Mouse (Mus musculus): Measurements from ENCODE around the gene Xrn2.
A peak's percentile ranks its signal among the peaks of the same experiment; 100 is the strongest.

Xrn2 gene

DNA sequence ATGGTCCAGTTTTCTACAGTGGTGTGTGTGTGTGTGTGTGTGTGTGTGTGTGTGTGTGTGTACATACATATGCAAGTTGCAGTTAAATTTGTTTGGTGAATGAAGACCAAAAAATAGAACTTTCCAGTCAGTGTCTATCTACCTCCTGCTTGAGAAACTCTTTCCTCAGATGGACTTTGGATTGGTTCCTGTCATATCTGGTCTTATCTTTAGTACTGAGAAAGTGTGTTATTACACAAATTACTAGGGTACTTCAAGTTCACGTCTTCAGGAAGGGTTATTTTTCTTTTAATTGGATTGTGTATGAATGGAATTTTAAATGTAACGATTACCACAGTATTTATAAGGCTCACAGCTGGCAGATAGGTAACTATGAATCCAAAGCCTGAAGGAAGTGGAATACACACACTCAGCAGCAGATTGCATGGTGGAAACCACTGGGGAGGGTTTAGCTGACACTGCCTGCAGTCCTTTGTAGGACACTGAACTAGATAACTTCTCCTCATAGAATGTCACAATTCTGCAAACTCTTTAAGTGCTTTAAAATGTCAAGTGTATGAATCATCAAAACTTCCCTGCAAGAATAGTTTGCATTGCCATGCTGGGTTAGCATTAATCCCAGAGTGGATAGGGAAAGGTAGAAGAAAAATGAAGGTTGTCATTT is 40.6 kb downstream of the Xrn2 start:
- DNase-seq (ENCODE audit: low spot score) = no peak

DNA sequence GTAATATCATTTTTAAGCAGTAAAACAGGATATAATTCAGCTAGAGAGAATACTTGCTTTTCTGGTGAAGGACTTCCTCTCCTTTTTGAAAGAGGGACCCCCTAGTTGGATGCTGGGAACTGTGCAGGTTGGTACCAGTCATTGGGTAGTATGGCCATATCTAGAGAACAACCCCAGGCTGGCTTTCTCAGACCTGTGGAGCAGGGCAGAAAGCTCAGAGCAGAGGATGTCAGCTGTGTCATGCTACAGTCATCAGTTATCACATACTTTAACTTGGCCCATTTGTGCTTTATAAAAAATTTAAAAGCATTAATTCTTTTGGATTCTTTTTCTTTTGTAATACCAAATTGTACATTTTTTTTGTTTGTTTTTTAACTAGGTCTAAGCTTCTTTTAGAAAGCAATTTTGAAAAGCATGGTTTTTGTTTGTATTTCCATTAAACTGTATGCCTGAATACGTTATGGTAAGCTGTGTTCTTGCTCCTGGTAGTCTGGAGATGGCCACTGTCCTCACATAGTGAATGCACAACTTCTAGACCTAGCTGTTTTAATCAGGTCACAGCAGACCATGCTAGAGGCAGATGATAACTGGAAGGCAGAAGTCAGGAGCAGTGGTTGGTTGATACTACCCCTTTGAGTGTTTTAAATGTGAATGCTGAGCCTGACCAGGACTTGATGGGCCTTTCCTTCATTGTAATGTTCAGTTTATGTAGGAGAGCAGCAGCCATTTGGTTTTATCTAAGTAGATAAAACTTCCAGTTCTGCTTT is 54.9 kb downstream of the Xrn2 start:
- no peak for DNase-seq (ENCODE audit: low spot score)

DNA sequence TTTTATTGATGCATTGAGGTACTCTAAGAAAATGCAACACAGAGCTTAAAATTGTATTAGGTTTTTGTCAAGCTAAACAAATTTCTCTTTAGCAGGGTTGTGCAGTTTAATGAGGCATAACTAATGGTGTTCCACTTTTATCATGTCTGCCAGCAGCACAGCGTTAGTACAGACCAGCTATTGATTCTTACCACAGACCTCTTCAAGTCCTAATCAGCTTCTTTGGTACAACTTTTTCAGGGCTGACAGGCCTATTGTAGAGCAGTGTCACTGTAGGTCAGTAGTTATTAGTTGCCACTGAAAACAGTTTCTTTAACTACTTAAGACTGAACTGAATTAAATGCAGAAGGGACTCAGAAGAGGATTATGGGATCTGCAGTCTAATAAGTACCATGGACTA is 56.3 kb downstream of the Xrn2 start:
- DNase-seq (ENCODE audit: low spot score) = no peak

DNA sequence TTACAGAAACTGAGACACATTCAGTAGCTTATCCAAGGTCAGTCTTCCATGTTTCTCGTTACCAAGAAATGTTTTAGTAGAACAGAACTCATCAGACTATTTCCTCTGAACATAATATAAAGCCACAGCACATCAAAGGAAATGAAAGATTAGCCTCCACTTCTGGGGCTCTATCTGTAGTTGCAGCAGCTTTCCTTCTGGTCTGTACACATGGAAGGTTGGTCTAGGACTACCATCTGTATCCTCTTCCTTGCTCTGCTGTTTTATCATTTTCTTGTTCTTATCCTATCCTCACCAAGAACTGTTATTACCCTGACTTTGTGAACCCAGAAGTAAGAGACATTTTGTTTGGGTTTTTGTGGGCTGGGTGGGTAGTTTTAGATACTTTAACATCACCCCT is 57.5 kb downstream of the Xrn2 start:
- no peak for DNase-seq (ENCODE audit: low spot score)

DNA sequence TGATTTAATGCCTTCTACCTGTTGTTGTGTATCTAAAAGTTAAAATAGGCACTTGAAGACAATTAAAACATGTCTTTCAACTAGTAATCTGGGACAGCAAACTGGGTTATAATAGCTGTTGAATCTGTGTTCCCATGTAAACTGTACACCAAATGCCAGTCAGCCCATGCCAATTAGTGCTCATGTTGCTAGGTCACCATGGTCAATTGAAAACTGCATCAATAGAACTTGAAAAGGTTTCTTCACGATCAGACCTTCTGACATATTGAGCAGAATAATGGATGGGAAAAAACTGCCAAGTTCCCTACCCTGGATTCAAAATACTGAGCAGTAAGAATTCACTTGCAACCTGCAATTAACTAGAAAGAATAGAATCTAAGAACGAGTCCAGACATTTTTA is 61.2 kb downstream of the Xrn2 start:
- no peak for DNase-seq (ENCODE audit: low spot score)

DNA sequence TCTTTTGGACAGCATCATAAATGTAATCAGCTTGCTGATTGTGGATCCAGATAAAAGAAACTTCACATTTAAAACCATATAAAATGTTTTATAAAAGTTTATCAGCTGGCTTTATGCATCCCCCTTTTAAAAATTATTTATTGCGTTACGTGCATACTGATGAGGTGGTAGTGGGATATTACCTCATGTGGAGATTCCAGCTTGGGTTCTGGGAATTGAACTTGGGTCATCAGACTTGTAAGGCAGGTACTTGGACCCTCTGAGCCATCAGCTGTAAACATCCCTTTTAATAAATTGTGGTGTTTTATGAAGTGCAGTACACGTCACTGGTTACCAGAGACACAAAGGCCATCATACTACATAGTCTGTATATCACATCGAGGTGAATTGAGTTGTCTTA is 61.6 kb downstream of the Xrn2 start:
- no peak for DNase-seq (ENCODE audit: low spot score)

DNA sequence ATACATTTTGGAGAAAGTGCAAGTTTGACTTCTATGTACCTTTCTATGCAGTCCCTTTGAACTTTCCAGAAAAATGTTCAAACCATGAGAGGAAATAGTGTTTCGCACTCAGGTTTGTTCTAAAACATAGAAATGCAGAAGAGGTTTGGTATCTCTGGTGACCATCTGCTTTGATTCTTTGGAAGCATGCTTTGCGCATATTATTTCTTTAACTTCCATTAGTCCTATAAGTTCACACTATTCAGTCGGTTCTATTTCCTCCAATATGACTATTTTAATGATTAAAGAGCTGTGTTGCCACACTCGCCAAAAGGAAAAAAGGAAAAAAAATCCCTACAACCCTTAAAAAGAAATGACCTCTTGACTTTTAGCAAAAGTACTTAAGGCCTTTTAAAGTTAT is 69.6 kb downstream of the Xrn2 start:
- no peak for DNase-seq (ENCODE audit: low spot score)

DNA sequence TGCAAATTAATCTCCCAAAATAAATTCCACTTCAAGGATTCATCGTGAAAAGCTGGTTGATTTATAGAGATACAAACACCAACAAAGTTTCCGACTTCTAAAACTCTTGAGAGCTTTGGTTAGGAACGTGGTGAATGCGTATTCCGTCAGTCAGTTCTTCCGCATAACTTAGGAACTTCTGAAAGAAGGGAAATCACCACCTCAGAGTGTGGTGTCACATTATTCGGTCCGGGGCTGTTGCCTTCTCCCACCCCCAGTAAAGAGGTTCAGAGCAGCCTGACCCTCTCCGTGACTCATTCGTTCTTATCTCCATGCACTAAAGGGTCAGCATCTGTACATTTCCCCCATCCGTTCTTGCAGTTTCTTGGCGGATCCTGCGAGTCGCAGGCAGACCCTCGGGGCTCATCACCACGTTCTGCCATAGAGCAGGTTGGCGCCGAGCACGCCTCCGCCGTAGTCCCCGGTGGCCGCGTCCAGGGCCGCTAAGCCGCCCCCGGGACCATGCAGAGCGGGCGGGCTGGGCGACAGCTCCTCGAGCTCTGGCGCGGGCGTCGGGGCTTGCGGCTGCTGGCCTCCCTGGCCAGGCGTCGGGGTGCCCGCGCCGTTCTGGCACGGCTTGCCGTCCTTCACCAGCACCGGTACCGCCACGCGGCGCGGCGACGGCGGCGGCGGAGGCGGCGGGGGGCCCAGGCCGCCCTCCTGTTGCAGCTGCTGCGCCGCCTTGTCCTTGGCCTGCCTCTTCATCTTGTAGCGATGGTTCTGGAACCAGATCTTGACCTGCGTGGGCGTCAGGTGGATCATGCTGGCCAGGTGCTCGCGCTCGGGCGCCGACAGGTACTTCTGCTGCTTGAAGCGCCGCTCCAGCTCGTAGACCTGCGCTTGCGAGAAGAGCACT is 70.9 kb downstream of the Xrn2 start:
- DNase-seq (ENCODE audit: low spot score) = peak; percentile 11

DNA sequence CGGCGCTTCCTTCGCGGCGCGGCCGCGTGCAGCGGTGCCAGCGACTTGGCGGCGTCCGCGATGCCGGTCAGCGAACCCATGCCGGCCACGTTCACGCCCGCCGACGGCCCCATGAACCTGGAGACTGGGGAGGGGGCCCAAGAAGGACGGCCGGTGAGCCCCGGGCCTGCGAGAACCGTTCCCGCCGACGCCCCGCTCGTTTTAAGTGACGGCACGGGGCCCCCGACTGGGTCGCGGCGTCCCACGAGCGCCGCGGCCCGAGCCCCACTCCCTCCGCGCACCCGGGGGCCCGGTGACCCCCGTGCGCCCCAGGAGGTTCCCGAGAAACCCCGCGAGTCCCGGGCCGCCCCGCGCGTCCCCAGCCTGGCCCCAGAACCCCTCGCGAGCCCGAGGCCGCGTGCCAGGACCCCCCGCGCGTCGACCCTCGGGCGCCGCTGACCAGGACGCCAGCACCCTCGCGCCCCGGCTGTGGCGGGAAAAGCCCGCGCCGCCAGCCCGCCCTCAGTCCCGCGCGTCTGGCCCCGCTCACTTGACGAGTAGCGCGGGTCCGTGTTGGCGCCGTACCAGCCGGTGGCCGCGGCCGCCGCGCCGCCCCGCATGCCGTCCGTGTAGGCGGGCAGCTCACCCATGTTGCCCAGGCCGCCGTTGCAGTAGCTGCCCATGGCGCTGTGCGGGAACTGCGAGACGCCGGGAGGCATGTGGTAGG is 71.7 kb downstream of the Xrn2 start:
- DNase-seq (ENCODE audit: low spot score) = no peak

DNA sequence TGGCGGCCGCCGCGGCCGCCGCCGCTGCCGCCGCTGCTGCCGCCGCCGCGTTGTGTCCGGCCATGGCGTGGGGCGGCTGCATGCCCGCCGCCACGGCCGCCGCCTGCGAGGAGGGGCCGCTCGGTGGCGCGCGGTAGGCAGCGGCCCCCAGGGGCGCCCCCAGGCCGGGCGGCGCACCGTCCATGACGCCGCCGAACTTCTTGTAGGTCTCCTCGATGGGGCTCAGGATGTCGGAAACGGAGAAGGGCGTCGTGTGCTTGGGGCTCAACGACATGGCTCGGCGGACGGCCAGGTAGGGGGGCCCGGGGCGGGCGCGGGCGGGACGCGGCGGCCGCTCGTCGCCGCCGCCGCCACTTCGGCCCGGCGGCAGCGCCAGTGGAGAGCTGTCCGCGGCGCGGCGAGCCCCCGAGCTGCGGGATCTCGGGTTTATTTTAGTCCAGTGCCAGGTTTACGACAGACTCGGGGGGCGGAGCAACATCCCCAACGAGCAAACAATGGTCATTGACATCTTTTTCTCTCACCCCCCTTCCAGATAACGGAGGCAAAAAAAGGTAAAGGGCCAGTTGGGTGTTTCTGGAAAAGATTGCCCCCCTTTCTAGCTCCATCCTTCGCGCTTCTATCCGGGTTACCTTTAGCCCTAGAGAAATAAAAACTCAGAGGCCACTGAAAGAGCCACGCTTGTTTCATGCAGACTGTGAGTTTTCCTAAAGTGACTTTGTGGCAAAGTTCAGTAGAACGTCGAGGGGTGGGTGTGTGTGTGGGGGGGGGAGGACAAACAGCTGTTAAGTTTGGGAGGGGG is 72.5 kb downstream of the Xrn2 start, which contains the start of gene Nkx2-4:
Gene Nkx2-4, minus strand, starts transcription at position 374 of the 799 bp plus-strand sequence.
- DNase-seq (ENCODE audit: low spot score) = no peak

DNA sequence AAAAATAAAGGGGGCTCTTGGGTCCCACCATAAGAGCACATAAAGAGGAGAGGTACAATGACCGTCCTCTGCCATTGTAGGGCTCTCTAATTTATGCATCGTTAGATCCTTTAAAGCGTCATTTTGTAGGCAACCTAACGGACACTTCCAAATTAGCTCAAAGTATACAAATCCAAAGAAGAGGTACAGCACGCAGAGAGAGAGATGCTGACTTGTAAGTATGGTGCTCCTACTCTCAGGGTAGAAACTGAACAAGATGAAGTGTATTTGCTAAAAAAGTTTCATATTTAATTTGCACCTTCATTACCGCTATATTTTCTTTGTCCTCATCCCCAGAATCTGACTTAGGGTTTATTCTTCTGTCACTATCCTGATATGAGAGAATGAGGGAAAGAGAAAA is 73.1 kb downstream of the Xrn2 start:
- no peak for DNase-seq (ENCODE audit: low spot score)

DNA sequence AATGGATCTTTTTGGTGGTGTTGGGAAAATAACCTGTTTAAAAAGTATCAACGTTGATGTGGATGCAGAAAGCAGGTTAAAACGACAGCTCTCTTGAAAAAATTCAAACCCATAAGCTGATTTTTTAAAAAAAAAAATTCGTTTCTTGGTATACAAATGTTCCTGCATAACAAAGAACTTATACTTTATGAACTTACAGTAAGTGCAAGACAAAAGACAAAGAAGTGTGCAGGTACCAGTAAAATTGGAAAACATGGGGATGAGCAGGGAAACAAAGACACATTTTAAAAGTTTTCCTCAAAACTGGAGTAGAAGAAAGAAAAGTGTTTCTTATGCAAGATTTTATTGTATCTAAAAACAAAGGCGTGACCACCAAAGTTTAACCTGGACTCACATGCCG is 73.6 kb downstream of the Xrn2 start:
- DNase-seq (ENCODE audit: low spot score) = no peak

DNA sequence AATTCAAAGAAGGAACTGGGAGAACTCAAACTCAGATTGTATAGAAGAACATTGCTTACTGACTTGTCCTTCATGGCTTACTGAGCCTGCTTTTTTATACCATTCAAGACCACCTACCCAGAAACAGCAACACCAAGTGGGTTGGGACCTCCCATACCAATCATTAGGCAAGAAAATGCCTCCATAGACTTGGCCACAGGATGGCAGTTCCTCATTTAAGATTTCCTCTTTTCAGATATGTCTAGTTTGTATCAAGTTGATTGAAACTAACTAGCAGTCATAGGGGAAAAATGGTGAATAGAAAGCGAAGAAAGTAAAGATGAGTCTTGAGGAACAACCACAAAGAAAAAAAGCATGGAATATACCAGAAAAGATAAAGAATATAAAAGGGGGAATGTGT is 106.9 kb downstream of the Xrn2 start:
- DNase-seq (ENCODE audit: low spot score) = no peak

DNA sequence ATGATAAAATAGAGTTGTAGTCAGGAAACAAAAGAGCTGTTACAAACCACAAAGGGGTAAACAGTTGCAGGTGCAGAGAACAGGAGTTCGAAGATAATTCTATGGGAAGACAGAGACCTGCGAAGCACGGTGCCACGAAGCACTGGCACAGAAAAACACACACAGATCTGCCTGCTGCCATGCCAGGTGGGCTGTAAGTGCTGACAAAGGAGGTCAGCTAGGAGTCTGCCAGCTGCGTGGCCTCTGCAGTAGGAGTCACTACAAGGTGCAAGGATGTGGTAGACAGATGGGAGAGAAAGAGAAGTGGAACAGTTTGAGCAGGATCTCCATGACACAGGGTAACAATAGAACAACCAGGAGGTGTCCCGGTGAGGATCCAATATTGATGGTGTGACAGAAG is 114.6 kb downstream of the Xrn2 start:
- DNase-seq (ENCODE audit: low spot score) = no peak
